28 mouse cellular contexts compared by ENCODE assay signal in genomic region chr3:30742891-30743290, GRCm38 (mm10). TPM values are rescaled to one million over a fixed set of nuclear protein-coding genes. Genes with fewer than 3 reads are reported as not detected.
"Had no signal": no experiment of that assay in that cellular context is flagged by ENCODE, and none has a peak within 500 bp of the region (broad histone marks: within the 10 kb centered on the region; RNA-seq: fewer than 3 reads in every experiment).

No protein-coding gene starts in this region.

- DNase-seq: lung, adult 18-20 months; lung, embryonic 14.5 days; lung, postnatal 10 days; lung, postnatal 4 days; midbrain, embryonic 14.5 days; retina, postnatal 1 day; right cerebral cortex, postnatal 14 days; right cerebral cortex, postnatal 4 days; spleen, adult 18-20 months; thymus, adult 2 months; thymus, postnatal 25 days; thymus, postnatal 4 days had no signal

- ATAC-seq: midbrain, embryonic 16.5 days had no signal

RNA-seq across cellular contexts. Expression of gene Samd7, which starts 3.2 kb away (rescaled TPM):
- total RNA-seq: megakaryocyte, adult 5-6 weeks; megakaryocyte-erythroid progenitor cell, adult 5-6 weeks had no signal
- polyA plus RNA-seq: lung, embryonic 14.5 days; lung, embryonic 16.5 days; midbrain, embryonic 10.5 days; midbrain, embryonic 12.5 days; midbrain, embryonic 14.5 days; myocyte; neural tube, embryonic 11.5 days; neural tube, embryonic 13.5 days; neural tube, embryonic 15.5 days; small intestine, adult 2 months; stomach, embryonic 14.5 days; stomach, embryonic 16.5 days; thymus, adult 2 months; urinary bladder, adult 2 months had no signal

RNA-seq across cellular contexts. Expression of gene Lrrc31, which starts 43.2 kb away (rescaled TPM):
- total RNA-seq: megakaryocyte, adult 5-6 weeks; megakaryocyte-erythroid progenitor cell, adult 5-6 weeks had no signal
- polyA plus RNA-seq: liver, embryonic 16.5 days; lung, embryonic 14.5 days; midbrain, embryonic 10.5 days; midbrain, embryonic 12.5 days; midbrain, embryonic 14.5 days; myocyte; neural tube, embryonic 11.5 days; neural tube, embryonic 13.5 days; neural tube, embryonic 15.5 days; testis, adult 2 months had no signal
